Comparison of ENCODE assay signal across 22 mouse cellular contexts in the genomic region with DNA sequence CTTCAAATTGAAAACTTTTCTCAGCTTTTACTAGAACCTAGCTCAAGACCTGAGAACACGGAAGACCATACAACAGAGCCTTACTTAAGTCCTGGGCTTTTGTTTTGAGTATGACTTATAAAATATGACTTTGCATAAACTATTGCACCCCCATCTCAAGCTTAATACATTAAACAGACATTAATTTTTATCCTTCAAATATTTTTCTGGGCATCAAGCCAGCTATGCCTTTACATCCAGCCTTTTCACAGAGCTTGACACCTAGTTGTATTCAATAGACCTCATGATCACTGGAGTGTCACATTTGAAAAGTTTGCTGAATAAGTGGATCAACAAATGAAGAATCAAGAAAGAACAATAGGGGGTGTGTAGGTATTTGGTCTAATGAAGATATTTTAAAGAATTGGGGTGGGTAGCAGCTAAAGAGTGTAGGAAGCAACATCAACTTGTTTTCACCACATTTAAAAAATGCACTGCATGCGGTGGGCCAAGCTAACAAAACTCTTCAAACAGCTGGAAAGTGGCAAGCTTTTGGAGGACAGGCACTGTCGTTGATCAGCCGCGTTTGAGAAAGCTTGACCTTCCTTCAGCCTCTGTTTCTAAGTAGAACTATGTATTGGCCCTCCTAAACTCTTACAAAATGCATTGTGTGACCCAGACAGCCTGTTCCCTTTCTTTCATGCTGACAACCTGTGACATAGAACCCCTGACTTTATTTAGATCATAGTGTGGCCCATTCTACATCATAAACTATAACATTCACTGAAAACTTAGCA.
DNase-seq lines count a peak whose midpoint lies in the region; ATAC-seq and TF ChIP-seq lines count a peak whose summit lies in the region.
"Had no signal": no experiment of that assay in that cellular context is flagged by ENCODE, and none has a peak within 500 bp of the region (broad histone marks: within the 10 kb centered on the region; RNA-seq: fewer than 3 reads in every experiment).

No protein-coding gene starts in this region.

- 0 out of 2 replicates have a peak, but pooled peaks cover 2% of the 10 kb centered on the region for H3K4me1 ChIP-seq in lung, embryonic 14.5 days (ENCODE audit: insufficient read depth)
- H3K4me1 ChIP-seq in lung, embryonic 16.5 days (replicated peaks; ENCODE audit: control insufficient read depth, insufficient read depth, low read length) = no peaks in the 10 kb centered on the region
- no peaks in the 10 kb centered on the region for H3K4me1 ChIP-seq in midbrain, embryonic 11.5 days (ENCODE audit: control insufficient read depth, insufficient read depth, low read length)
- no peaks in the 10 kb centered on the region for H3K4me1 ChIP-seq in midbrain, embryonic 16.5 days (ENCODE audit: control insufficient read depth, insufficient read depth, low read length)
- H3K4me1 ChIP-seq: embryonic facial prominence, embryonic 13.5 days; embryonic facial prominence, embryonic 15.5 days; forebrain, embryonic 10.5 days; forebrain, embryonic 12.5 days had no signal

- WGBS in lung, embryonic 14.5 days = 31% methylated on average over 5 of the region's 5 CpGs
- 44% methylated on average over 5 of the region's 5 CpGs for WGBS in lung, embryonic 16.5 days
- WGBS in midbrain, embryonic 11.5 days = 86% methylated on average over 5 of the region's 5 CpGs
- 87% methylated on average over 5 of the region's 5 CpGs for WGBS in midbrain, embryonic 16.5 days

- no peak for TF ChIP-seq CTCF in lung, embryonic 14.5 days (IDR thresholded peaks at IDR 0.05; ENCODE audit: low read depth)

- H3K36me3 ChIP-seq in lung, embryonic 14.5 days (ENCODE audit: insufficient read depth) = no peaks in the 10 kb centered on the region
- H3K36me3 ChIP-seq in lung, embryonic 16.5 days (ENCODE audit: control insufficient read depth, insufficient read depth, low read length) = no peaks in the 10 kb centered on the region
- no peaks in the 10 kb centered on the region for H3K36me3 ChIP-seq in midbrain, embryonic 11.5 days (ENCODE audit: control insufficient read depth, insufficient read depth, low read length)
- H3K36me3 ChIP-seq in midbrain, embryonic 16.5 days (ENCODE audit: control insufficient read depth, insufficient read depth, low read length) = no peaks in the 10 kb centered on the region
- H3K36me3 ChIP-seq: embryonic facial prominence, embryonic 13.5 days; embryonic facial prominence, embryonic 15.5 days; forebrain, embryonic 10.5 days; forebrain, embryonic 12.5 days had no signal

- no peak overlapping the region for H3K4me3 ChIP-seq in lung, embryonic 14.5 days (ENCODE audit: low read depth, low read length)
- no peak overlapping the region for H3K4me3 ChIP-seq in lung, embryonic 16.5 days (ENCODE audit: low read length)
- no peak overlapping the region for H3K4me3 ChIP-seq in midbrain, embryonic 11.5 days (ENCODE audit: low read depth, low read length)
- H3K4me3 ChIP-seq in midbrain, embryonic 16.5 days (ENCODE audit: low read depth, low read length) = no peak overlapping the region
- H3K4me3 ChIP-seq: embryonic facial prominence, embryonic 13.5 days; embryonic facial prominence, embryonic 15.5 days; erythroblast, embryonic 14.5 days; forebrain, embryonic 10.5 days; forebrain, embryonic 12.5 days had no signal

- peak; percentile 71 for ATAC-seq in lung, embryonic 14.5 days (ENCODE audit: insufficient read depth)
- ATAC-seq in lung, embryonic 16.5 days (ENCODE audit: low read depth) = peak; percentile 64; the same call in 1 of the 2 replicates
- no peak for ATAC-seq in midbrain, embryonic 11.5 days (ENCODE audit: low FRiP score)
- ATAC-seq in midbrain, embryonic 16.5 days = no peak
- ATAC-seq: forebrain, embryonic 14.5 days had no signal

- peak; percentile 82 for DNase-seq in lung, embryonic 14.5 days
- DNase-seq in lung, postnatal 10 days = no peak
- DNase-seq in lung, postnatal 14 days = no peak
- DNase-seq in midbrain, embryonic 11.5 days (ENCODE audit: low spot score, missing footprints) = peak; percentile 49
- DNase-seq: adrenal gland, adult 2 months; adrenal gland, postnatal 10 days; adrenal gland, postnatal 25 days; cerebellum, adult 11 months; cerebellum, adult 18-20 months; cerebellum, adult 8-10 months; cerebellum, adult 9-11 months; cerebellum, postnatal 14 days; cerebellum, postnatal 36 days; embryo, embryonic 11 days had no signal

- H3K27me3 ChIP-seq in lung, embryonic 14.5 days (ENCODE audit: insufficient read depth, low read length) = no peaks in the 10 kb centered on the region
- H3K27me3 ChIP-seq in lung, embryonic 16.5 days (ENCODE audit: control insufficient read depth, insufficient read depth, low read depth, low read length) = no peaks in the 10 kb centered on the region
- no peaks in the 10 kb centered on the region for H3K27me3 ChIP-seq in midbrain, embryonic 11.5 days (ENCODE audit: control insufficient read depth, insufficient read depth, low read length)
- no peaks in the 10 kb centered on the region for H3K27me3 ChIP-seq in midbrain, embryonic 16.5 days (ENCODE audit: control insufficient read depth, insufficient read depth, low read depth, low read length)
- H3K27me3 ChIP-seq: embryonic facial prominence, embryonic 13.5 days; embryonic facial prominence, embryonic 15.5 days; forebrain, embryonic 12.5 days had no signal

- H3K9ac ChIP-seq in lung, embryonic 14.5 days = no peak overlapping the region
- H3K9ac ChIP-seq in lung, embryonic 16.5 days (ENCODE audit: low read length) = no peak overlapping the region
- no peak overlapping the region for H3K9ac ChIP-seq in midbrain, embryonic 11.5 days (ENCODE audit: low read length)
- no peak overlapping the region for H3K9ac ChIP-seq in midbrain, embryonic 16.5 days (ENCODE audit: low read depth, low read length)
- H3K9ac ChIP-seq: embryonic facial prominence, embryonic 13.5 days; embryonic facial prominence, embryonic 15.5 days; forebrain, embryonic 12.5 days had no signal

- no peaks in the 10 kb centered on the region for H3K9me3 ChIP-seq in lung, embryonic 14.5 days (ENCODE audit: low read depth, low read length)
- H3K9me3 ChIP-seq in lung, embryonic 16.5 days (ENCODE audit: control insufficient read depth, low read length) = no peaks in the 10 kb centered on the region
- no peaks in the 10 kb centered on the region for H3K9me3 ChIP-seq in midbrain, embryonic 11.5 days (ENCODE audit: control insufficient read depth, low read length)
- H3K9me3 ChIP-seq in midbrain, embryonic 16.5 days (replicated peaks; ENCODE audit: control insufficient read depth, low read length, poor library complexity, severe bottlenecking) = no peaks in the 10 kb centered on the region
- H3K9me3 ChIP-seq: embryonic facial prominence, embryonic 13.5 days; embryonic facial prominence, embryonic 15.5 days; forebrain, embryonic 10.5 days; forebrain, embryonic 12.5 days had no signal

- no peak overlapping the region for H3K4me2 ChIP-seq in lung, embryonic 14.5 days
- no peak overlapping the region for H3K4me2 ChIP-seq in lung, embryonic 16.5 days (ENCODE audit: low read depth, low read length)
- no peak overlapping the region for H3K4me2 ChIP-seq in midbrain, embryonic 11.5 days
- H3K4me2 ChIP-seq in midbrain, embryonic 16.5 days (ENCODE audit: low read length) = no peak overlapping the region
- H3K4me2 ChIP-seq: embryonic facial prominence, embryonic 13.5 days; embryonic facial prominence, embryonic 15.5 days; forebrain, embryonic 12.5 days had no signal

- no peak overlapping the region for H3K27ac ChIP-seq in lung, embryonic 14.5 days (ENCODE audit: low read depth)
- H3K27ac ChIP-seq in lung, embryonic 16.5 days (ENCODE audit: low read length) = no peak overlapping the region
- H3K27ac ChIP-seq in midbrain, embryonic 11.5 days (ENCODE audit: low read depth, low read length) = no peak overlapping the region
- H3K27ac ChIP-seq in midbrain, embryonic 16.5 days (ENCODE audit: low read length) = no peak overlapping the region
- H3K27ac ChIP-seq: embryonic facial prominence, embryonic 13.5 days; embryonic facial prominence, embryonic 15.5 days; forebrain, embryonic 10.5 days; forebrain, embryonic 12.5 days had no signal

Comparison
In these comparisons a context has a peak if more than half of its experiments do, and no peak if none do; other contexts are left out.
1. DNase-seq: peak in lung, embryonic 14.5 days (single experiment) and midbrain, embryonic 11.5 days (single experiment); none in lung, postnatal 10 days (single experiment) and lung, postnatal 14 days (single experiment).
2. ATAC-seq: peak in lung, embryonic 14.5 days (single experiment) and lung, embryonic 16.5 days (single experiment); none in midbrain, embryonic 11.5 days (single experiment) and midbrain, embryonic 16.5 days (single experiment).